Mouse (Mus musculus): Measurements from ENCODE around the gene Gm49630.
"Not testable (repeated sequence)": the region's sequence is repeated elsewhere in the genome, so short reads cannot be mapped to it uniquely, and the experiment has no call there.

The Gm49630 gene

DNA sequence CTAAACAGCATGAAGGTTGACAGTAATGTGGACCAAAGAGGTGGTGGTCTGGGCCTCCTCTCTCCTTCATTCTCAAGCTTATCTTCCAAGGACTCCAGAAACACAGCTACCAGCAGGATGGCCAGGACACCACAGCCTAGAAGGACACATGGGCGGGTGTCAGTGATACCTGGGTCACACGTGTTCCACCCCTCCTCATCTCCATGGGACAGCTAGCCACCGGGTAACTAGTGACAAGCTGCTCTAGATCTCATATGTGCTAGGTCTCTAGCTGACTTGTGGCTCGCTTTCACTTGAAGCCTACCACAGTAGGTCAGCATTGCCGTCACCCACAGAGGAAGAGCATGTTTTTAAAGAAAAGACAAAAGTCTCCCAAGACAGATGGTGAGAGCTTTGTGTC, at the start of gene Gm49630:
Gm49630 (minus strand) TSS at position 101 of the 400 bp plus-strand sequence.
- DNase-seq (ENCODE audit: low spot score): not testable (repeated sequence)

DNA sequence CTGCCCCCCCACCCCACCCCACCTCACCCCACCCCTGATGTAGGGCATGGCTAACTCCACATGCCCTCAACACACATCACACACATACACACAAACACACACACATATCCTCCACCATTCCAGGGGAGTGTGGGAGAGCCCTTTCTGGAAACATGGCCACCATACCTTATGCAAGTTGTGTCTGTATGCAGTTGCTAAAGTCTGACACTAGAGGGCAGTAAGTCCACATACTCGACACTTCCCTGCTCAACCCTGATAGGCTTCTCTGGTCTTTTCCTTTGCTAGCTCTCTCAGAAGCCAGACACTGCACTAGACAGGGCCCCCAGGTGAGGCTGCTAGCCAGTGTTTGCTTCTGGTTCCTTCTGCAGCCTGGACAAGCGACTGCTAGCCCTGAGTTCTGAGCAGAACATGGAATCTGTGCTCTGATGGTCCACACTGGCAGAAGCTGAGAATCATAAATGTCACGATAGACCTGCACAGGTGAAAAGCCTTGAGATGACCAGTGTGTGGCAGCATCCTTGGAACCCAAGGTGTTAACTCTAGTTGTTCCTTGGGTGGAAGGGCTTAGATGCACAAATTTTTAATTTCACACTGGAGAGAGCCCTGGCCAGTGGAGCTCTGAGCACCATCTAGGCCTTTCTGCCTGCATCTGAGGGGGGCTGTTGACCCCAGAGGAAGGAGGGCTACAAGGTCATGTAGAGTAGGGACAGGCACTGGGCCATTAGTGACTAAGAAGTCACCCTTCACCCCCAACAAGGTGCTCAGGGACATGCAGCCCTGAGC, 48.6 kb upstream of the Gm49630 start:
- DNase-seq (ENCODE audit: low spot score): not testable (repeated sequence)

DNA sequence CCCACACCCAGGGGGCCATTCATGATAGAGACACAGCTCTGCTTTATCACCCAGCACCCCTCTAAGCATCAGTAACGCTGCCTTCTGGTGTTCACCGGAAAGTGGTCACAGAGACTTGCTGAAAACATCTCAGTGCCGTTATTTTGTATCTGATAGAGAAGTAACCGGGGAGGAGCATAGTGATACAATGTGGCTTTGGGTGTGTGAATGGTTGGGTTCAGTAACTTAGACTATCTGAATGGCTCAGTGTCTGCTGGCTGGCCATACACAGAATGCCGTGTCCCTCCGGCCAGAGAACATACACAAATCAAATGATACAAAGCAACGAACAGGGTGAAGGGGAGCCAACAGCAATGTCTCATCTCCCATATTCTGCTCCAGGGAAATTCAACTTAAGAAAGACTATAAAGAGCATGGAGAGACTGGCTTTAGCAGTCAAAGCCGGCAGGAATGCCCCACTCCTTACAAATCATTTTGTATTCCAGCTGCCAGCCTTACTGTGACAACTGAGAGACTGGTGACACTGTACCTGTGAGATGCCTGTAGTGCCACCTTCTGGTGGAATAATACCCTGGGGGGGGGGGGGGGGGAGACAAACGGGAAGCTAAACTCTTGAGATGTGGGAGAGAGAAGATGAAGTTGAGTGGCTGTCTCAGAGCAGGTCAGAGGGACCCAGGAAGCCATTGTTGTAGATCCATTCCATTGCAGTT, 43.0 kb upstream of the Gm49630 start:
- DNase-seq (ENCODE audit: low spot score): not testable (repeated sequence)

DNA sequence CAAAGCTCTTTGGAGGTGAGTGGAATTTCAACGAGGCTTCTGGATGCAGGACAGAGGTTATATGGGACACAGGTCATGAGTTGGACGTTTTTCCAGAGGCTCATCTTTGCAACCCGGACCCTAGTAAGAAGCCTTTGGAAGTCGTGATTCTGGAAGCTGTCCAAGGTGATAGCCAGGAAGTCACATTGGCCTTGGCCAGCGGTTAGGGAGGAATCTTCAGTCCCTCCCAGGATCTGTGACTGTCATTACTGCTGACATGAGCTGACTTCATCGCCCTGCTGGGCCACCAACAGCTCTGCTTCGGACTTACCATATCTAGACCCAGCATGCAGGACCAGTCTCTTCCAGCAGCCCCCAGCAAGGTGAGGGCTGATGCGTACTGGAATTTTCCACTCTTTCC, 41.6 kb upstream of the Gm49630 start:
- not testable (repeated sequence) for DNase-seq (ENCODE audit: low spot score)

DNA sequence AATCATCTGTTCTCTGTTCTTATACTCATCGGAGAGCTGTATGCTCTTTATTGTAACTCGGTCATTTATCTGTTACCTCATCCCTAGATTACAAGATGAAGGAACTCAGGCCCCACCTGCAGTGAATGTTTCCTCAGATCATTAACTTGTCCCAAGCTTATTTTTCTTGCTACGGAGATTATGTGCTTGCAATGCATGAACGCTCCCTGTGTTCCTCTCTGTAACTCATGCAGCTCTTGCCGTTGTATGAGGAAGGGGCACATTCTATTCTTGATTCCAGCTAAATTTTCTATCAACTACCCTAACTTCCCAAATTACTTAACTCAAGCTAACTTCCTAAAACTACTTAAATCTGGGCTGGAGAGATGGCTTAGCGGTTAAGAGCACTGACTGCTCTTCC, 28.0 kb upstream of the Gm49630 start:
- not testable (repeated sequence) for DNase-seq (ENCODE audit: low spot score)

- not testable (repeated sequence) for DNase-seq (ENCODE audit: low spot score)
Observed at GRCm38 (mm10) chr17:7398198-7398847, 26.5 kb upstream of the Gm49630 start.

- DNase-seq (ENCODE audit: low spot score): not testable (repeated sequence)
Observed at GRCm38 (mm10) chr17:7397079-7397478, 25.3 kb upstream of the Gm49630 start.

- not testable (repeated sequence) for DNase-seq (ENCODE audit: low spot score)
Observed at GRCm38 (mm10) chr17:7396288-7396687, 24.5 kb upstream of the Gm49630 start.

DNA sequence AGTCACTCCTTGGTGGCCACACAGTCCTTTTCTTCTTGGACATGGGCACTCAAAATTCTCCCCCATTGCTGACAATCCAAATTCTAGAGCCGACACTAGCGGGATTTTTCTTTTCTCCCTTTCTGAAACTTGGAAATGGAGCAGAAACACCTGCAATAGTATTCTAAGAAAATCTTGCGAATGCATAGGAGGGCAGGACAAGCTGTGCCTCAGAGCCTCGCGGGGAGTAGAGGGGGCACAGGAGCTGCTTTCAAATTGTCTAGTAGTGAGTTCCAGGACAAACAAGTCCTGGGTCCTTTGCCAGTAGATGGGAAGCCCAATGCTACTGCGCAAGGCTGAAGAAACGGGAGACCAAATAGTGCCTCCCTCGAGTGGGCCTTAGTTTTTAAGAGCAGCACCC, 23.9 kb upstream of the Gm49630 start:
- not testable (repeated sequence) for DNase-seq (ENCODE audit: low spot score)

GRCm38 (mm10) chr17:7395116-7395515, 23.3 kb upstream of the Gm49630 start:
- DNase-seq (ENCODE audit: low spot score): not testable (repeated sequence)

DNA sequence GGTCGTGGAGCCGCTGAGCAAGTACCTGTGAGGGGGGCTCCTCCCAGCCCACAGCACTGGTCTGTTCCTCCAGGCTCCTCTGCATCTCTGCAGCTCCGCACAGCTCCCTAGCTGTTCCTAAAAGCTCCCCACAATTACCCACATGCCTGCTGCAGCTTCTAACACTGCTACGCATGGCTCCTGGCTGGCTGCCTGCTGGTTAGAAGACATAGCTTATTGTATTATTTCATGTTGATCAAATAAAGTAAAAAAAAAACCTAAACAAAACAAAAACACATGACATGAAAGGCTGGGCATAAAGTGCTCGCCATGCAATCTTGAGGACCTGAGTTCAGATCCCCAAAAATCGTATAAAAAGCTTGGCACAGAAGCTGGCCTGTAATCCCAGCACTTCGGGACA, 18.1 kb upstream of the Gm49630 start:
- not testable (repeated sequence) for DNase-seq (ENCODE audit: low spot score)

- not testable (repeated sequence) for DNase-seq (ENCODE audit: low spot score)
Observed at GRCm38 (mm10) chr17:7388958-7389356, 17.2 kb upstream of the Gm49630 start.

GRCm38 (mm10) chr17:7388341-7388957, 16.7 kb upstream of the Gm49630 start:
- DNase-seq (ENCODE audit: low spot score): not testable (repeated sequence)

GRCm38 (mm10) chr17:7386016-7386415, 14.2 kb upstream of the Gm49630 start:
- DNase-seq (ENCODE audit: low spot score): not testable (repeated sequence)

- not testable (repeated sequence) for DNase-seq (ENCODE audit: low spot score)
Observed at GRCm38 (mm10) chr17:7385364-7385763, 13.6 kb upstream of the Gm49630 start, which contains the start of gene Unc93a2. Gene Unc93a2, minus strand, starts transcription at chr17:7385464.

GRCm38 (mm10) chr17:7383167-7384143, 11.7 kb upstream of the Gm49630 start:
- not testable (repeated sequence) for DNase-seq (ENCODE audit: low spot score)

DNA sequence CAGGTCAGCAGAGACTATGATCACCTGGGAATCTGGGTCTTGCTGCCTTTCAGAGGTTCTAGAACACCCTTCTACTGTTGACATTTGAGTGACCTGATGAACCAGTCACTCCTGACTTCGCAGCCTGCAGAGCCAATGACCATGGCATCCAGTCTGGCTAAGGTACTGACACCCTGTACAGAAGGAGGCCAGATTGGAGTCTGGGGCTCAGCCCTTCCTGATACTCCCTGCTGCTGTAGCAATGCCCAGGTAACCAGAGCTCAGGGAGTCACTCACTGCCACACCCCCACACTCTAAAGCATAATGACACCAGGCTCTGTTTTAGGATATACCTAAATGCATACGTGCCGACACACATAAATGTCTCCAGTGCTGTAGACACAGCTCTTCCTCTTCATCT, 10.9 kb upstream of the Gm49630 start:
- not testable (repeated sequence) for DNase-seq (ENCODE audit: low spot score)

DNA sequence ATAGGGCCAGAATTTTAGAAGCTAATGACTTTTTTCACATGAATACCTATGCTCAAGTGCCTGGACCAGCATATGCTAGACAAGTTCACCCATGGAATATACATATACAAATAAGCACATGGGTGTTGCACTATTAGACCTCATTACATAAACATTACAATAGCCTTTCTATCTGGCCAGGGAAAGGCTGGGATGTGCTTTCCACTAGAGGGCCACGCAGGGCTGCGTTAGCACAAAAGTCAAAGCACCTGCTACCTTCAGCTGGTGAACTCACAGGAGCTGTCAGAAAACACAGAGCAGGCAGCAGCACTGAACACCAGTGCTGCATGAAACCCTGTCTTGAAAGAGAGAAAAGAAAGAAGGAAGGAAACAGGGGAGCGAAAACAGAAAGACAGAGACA, 6.1 kb upstream of the Gm49630 start:
- DNase-seq (ENCODE audit: low spot score): not testable (repeated sequence)

DNA sequence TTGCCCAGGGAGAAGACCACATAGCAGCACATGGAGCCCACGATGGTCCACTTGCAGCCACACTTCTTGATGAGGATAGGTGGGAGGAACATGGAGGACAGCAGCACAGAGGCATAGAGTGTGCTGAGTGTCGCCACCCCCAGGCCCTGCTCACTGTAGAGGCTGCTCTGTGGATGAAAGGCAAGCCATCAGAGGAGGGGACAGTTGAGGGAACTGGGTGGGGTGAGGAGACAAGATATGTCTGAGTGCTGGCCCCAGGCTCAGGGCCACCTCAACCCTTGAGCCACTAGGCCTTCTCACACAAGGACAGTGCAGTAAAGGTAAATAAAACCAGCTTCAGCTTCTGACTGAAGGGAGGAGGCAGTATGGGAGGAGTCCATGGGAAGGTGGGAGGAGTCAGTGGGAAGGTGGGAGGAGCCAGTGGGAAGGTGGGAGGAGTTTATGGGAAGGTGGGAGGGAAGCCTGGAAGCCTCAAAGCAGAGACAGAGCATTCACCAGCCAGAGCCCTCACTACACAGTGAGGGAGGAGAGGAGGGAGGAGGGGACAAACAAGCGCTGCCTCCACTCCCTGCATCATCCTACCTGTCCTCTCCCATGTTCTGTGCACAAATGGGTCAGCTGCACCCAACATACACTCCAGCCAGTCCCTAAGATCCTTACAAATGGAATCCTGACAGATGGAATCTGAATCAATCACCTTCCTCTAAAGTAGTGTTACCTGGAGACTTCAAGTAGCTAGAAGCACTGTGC, 5.3 kb upstream of the Gm49630 start:
- DNase-seq (ENCODE audit: low spot score): not testable (repeated sequence)

DNA sequence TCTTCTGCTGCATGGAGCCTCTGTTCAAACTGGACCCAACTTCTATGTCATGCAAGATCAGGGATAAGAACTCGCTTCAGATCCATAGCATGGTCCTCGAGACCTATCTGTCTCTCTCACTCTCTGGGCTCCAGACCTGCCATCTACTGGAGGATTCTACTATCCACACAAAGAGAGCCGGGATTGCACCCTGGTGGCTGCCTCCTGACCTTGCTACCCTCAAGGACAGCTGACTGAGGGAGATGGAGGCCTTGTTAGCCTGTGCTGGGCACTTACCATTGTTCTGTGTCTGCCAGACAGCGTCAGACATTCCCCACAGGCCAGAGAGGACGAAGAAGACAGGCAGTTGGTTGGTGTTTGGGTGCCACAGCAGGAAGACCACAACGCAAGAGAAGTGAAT, 2.4 kb downstream of the Gm49630 start:
- not testable (repeated sequence) for DNase-seq (ENCODE audit: low spot score)

All from T-cell, adult 2 months (primary cell).